Mouse (Mus musculus): ENCODE measurements around the gene St6galnac6. TPM values are rescaled to one million over a fixed set of nuclear protein-coding genes. Genes with fewer than 3 reads are reported as not detected.
A peak's percentile ranks its signal among the peaks of the same experiment; 100 is the strongest.

Gene St6galnac6
- total RNA-seq, 4 experiments from 2014 or later, result 110 to 142 (median 119) TPM

DNA sequence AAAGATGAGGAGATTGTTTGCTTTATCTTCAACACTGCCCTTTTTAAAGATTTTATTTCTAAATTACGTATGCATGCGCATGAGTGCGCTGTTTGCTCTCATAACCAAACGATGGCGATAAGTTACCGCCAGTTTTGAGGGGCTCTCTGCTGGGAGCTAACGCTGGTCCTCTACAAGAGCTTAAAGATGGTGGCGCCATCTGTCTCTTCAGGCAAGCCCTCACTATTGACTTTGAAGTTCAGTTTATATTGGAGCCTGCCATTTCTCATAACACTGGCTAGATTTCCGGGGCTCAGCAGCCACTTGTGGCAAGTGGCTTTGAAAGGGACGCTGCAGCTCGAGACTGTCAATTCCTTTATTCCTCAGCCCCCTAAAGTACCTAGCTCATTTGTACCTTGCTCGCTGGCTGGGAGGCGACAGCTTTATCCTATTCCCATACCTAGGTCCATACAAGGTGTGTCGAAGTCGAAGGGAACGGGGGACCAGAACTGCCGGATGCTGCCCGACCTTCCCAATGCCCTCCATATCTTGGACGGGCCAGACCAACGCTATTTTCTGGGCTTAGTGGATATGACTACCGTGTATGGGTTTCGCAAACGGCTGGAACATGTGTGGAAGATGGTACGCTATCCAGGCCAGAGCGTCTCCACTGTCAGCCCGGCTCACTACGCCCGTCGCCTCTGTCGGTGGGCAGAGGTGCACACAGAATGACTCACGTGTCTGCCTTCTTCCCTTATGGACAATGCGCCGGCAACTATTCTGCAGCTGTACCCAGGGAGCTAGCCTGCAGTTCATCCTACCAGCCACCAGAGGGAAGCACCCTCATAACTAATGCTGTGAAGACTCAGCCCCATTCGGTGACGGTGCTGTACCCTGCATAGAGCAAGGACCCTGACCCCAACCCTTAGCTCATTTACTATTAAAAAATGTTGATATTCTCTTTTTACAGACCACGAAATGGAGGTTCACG lies 16.4 kb upstream of the St6galnac6 start:
- DNase-seq (ENCODE audit: low spot score in 2 of 2), result peak in 1 of 2 experiments; percentile 78

GRCm38 (mm10) chr2:32585149-32585714 lies 14.3 kb upstream of the St6galnac6 start:
- DNase-seq (ENCODE audit: low spot score in 2 of 2), result no peak

DNA sequence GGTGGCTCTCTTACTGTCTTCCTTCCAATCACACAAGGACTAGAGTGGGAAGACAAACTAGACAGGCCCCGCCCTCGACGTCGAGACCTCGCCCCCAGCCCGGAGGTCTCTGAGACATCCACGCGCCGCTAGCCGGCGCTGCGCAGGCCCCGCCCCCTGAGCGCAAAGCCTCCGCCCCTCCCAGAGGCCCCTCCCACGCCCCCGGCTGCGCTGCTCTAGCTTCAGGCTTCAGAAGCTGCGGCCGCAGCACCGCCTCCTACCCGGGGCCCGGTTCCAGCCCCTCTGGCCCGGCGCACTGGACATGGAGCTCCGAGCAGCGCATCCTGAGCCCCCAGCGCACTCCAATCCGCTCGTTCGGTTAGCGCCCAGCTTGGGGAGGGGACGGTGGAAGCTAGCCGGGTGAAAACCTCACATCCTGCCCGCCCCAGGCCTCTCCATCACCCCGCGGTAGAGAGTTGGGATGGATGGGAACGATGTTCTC lies 12.6 kb upstream of the St6galnac6 start, which contains the start of gene St6galnac4:
Gene St6galnac4, plus strand, starts transcription at position 225 of the 481 bp plus-strand sequence.
- DNase-seq (ENCODE audit: low spot score in 2 of 2), result peak; percentile 67 to 89

DNA sequence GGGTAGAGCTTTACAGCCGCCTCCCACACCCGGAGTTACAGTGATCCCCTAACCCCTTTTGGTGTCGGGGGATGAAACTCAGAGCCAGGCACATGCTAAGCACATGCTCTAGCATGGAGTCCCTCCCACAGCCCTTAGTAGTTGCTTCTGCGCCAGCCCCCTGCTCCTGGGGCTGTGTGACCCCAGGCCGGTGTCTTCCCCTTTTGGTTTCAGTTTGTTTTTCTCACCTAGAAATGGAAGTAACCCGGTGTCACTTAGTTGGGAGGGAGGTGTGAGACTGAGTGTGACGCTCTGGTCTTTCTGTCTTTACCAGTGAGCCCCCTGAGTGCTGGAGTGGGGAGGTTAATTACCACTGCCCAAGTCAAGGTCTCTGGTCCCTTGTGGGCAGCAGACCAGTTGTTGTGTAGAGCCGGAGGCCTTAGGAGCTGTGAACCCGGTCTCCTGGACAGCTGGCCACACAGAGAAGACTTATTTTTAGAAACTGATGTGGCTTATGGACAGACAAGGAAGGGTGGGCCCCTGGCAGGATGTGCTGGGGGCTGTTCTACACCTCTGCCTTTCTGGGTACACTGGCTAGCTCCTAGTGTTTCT lies 11.7 kb upstream of the St6galnac6 start:
- no peak for DNase-seq (ENCODE audit: low spot score in 2 of 2)

DNA sequence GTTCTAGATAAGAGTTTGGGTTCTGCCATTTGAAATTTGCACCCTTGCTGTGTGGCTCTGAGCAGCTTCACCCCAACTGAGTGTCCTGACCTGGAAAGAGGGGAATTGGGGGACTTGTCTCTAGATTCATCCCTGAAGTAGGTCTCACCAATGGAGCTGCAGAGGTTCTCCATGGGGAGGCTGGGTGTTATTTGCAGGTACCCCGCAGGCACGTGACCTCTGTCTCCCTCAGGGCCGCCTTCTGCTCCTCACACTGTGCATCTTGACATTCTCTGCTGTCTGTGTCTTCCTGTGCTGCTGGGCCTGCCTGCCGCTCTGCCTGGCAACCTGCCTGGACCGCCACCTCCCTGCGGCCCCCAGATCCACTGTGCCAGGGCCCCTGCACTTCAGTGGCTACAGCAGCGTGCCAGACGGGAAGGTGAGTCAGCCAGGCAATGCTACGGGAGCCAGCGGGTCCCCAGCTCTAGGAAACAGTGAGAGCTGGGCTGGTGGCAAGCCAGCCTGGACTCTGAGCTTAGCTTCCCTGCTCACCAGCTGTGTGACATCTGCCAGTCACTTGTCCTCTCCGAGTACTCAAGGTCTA lies 10.2 kb upstream of the St6galnac6 start:
- DNase-seq (ENCODE audit: low spot score in 2 of 2), result peak in 1 of 2 experiments; percentile 83

GRCm38 (mm10) chr2:32590224-32590623 lies 9.3 kb upstream of the St6galnac6 start:
- no peak for DNase-seq (ENCODE audit: low spot score in 2 of 2)

DNA sequence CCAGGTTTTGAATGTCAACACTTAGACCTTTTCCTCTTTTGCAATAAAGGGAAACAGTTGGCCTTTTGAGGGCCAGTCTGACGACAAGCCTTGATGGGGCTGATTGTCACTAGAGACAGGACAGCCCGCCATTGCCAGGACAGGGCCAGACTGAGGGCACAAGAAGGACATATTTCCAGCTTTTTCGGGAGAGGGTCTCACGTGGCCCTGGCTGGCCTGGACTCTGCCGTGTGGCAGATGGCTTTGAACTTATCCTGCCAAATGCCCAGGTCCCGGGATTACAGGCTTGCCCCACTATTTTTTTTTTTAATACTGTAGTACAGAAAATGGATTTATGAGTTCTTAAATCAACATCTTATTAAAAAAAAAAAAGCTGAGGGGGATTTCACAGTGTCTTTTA lies 8.3 kb upstream of the St6galnac6 start:
- DNase-seq (ENCODE audit: low spot score in 2 of 2), result no peak

DNA sequence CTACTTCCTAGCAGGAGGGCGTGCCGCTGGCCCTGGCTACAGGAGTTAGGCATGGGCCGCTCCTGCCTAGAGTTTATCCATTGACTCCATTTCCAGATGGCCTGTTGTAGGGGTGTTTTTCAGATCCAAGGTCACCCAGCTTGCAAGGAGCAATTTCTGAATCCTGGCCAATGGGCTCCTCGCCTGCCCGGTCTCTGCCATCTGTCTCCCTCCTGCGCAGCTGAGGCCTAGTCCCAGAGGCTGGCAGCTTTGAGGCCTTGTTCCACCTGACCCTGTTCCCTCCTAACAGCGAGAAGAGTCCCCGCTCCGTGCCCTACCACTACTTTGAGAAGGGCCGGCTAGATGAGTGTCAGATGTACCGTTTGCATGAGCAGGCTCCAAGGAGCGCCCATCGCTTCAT lies 2.8 kb upstream of the St6galnac6 start:
- no peak for DNase-seq (ENCODE audit: low spot score in 2 of 2)

- DNase-seq (ENCODE audit: low spot score in 2 of 2), result no peak
Observed at GRCm38 (mm10) chr2:32597248-32597647, 2.3 kb upstream of the St6galnac6 start.

- no peak for DNase-seq (ENCODE audit: low spot score in 2 of 2)
Observed at GRCm38 (mm10) chr2:32597699-32598098, 1.8 kb upstream of the St6galnac6 start.

DNA sequence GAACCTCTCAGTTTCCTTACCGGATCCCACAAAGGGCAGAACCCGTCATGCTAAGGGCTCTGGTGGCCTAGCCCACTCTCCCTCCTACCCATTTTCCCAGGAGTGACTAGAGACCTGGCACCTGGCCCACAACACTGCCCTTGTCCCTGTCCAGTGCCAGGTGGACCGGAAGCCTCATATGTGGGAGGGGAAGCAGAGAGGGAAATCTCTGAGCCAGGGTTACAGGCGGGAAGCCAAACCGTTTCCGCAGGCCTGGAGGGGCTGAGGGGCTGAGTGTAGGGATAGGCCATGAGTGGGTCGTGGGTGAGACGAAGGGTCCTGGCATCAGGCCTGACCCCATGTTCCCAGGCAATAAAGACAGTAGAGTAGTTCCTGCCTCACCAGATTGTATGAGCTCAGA lies 1.0 kb upstream of the St6galnac6 start:
- DNase-seq (ENCODE audit: low spot score in 2 of 2), result no peak

DNA sequence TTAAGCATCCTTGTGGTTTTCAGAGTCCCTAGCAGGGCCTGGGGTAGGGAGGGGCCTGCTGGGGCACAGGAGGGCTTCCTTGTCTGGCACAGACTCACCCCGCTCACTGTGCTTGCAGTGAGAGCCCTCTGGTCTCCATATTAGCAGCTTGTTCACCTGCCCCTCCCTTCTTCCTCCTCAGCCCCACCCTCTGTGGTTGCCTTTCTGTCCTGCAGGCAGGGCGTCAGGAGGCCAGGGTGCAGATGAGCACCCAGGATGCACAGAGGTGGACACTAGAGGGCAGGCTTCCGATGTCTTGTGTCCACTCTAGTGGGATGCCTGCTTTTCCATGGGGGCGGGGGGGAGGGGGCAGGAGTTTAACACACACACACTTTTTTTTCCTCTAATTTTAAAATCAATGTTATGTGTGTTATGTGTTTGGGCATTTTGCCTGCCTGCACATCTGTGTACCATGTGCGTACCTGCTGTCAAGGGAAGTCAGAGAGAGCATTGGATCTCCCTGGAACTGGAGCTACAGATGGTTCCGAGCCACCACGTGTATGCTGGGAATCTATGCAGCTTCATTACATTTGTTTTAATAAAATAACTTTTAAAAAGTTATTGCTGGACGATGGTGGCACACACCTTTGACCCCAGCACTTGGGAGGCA lies 2.0 kb downstream of the St6galnac6 start:
- DNase-seq (ENCODE audit: low spot score in 2 of 2), result no peak

- DNase-seq (ENCODE audit: low spot score in 2 of 2), result peak; percentile 81 to 89
Observed at GRCm38 (mm10) chr2:32602600-32603054, 3.1 kb downstream of the St6galnac6 start.

DNA sequence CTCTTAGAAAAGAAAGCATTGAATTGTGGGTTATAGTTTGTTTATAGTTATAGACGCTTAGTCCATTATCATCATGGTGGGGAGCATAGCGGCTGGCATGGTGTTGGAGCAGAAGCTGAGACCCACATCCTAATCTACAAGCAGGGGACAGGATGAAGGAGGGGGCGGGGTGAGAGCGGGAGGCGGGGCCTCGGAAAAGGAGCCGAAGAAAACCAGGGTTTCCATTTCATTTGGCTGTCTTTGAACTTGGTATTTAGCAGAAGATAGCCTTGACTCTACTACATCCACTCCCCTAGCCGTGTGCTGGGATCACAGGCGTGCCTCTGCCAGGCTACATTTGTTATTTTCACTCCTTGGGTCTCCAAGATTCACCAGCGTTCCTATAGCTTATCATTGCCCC lies 5.1 kb downstream of the St6galnac6 start:
- DNase-seq (ENCODE audit: low spot score in 2 of 2), result no peak

DNA sequence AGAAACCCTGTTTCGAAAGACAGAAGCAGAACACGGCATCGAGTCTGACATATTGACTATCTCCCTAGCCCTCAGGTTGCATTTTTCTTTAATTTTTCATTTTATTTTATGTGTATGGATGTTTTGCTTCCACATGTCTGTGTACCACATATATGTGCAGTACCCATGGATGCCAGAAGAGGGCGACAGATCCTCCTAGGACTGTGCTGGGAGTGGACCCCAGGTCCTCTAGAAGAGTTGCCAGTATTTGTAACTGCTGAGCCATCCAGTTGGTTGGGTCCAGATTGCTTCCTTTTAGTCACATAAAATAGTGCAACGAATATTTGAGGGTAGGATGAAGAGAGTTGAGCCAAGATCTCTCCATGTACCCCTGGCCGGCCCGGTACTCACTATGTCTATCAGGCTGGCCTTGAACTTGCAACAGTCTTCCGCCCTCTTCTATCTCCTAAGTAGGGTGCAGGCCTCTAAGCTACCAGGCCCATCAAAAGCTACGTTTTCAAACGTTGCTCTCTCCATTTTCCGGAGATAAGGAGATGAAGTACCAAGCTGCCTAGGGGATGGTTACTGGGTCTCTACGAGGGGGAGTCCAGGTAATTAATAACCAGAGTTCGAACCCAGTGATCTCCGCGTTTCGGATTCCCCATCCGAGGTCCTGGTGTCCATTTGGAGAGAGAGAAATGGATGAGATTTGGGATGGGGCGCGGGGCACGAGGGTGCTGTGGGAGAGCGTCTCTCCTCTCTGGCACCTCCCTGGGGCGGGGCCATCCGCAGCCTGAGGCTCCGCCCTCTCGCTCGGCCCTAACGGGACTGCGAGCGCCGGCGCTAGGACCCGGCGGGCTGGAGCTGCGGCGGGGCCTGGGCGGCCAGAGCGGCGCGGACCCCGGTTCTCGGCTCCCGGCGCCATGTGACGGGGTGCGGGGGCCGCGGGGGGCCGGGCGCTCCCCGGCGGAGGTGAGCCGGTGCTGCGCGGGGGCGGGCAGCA lies 6.9 kb downstream of the St6galnac6 start:
- DNase-seq (ENCODE audit: low spot score in 2 of 2), result peak; percentile 61 to 81

- DNase-seq (ENCODE audit: low spot score in 2 of 2), result no peak
Observed at GRCm38 (mm10) chr2:32607262-32607947, 7.9 kb downstream of the St6galnac6 start.

GRCm38 (mm10) chr2:32608141-32608777 lies 8.8 kb downstream of the St6galnac6 start:
- DNase-seq (ENCODE audit: low spot score in 2 of 2), result no peak

DNA sequence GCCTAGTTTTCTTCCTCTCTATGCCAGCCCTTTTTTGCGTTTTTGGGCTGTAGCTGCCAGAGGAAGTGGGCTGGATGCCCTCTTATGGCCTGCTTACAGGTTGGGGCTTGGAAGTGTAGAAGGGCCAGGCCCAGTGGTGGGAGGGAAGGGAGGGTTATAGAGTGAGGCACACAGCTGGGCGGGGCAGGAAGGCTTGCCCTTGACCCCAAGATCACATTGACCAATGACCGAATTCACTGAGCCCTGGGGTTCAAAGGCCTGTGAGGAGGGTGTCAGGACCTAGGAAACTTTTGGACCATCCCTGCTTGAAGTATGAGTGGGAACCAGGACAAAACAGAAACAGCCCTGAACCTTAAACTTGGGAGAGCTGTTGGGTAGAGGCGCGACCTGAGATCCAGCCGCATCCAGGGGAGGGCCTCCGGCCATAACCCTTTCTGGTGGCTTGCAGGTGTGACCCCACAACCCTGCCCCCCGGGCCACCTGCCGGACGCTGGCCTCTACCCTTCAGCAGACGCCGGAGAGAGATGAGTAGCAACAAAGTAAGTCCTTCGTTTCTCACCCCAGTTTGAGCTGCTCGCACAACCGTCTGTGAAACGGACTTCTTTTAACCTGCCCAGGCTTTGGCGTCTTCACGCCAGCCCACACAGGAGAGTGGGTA lies 9.4 kb downstream of the St6galnac6 start:
- DNase-seq (ENCODE audit: low spot score in 2 of 2), result no peak

Measured in left cerebral cortex, adult 8-10 months (tissue).